Mouse (Mus musculus) T-cell, adult 2 months (primary cell): ENCODE measurements around the gene Adamts6.

Source experiments
- DNase-seq: peaks from one replicate; pipeline ENCODE4 v3.0.0; 2022; ENCODE audit warnings: low spot score

Adamts6 gene

DNA sequence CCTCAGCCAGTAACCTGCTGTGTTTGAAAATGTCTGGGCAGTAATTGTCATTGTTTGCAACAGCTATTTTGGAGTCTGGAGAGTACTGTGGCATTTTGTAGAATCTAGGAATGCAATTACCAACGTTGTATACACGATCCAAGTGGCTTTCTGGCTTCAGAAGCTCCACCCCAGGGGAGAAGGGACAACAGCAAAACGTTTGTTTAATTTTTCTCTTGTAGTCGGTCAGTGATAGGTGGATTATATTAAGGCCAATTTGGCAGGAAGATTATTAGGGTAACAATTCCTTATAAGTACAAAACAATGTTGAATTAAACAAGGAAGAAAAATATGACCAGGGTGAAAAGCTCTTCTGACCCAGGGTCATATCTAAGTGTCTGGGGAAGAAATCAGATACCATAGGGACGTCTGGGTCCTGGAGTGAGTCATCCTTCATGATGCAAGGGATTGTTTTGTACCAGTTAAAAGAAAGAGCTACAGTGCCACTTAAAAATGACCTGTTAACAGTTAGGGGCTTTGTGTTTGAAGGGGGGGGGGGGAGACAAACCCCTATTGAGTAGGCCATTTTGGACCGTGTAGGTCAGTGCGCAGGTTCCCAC is 229.2 kb downstream of the Adamts6 start:
- no peak for DNase-seq

DNA sequence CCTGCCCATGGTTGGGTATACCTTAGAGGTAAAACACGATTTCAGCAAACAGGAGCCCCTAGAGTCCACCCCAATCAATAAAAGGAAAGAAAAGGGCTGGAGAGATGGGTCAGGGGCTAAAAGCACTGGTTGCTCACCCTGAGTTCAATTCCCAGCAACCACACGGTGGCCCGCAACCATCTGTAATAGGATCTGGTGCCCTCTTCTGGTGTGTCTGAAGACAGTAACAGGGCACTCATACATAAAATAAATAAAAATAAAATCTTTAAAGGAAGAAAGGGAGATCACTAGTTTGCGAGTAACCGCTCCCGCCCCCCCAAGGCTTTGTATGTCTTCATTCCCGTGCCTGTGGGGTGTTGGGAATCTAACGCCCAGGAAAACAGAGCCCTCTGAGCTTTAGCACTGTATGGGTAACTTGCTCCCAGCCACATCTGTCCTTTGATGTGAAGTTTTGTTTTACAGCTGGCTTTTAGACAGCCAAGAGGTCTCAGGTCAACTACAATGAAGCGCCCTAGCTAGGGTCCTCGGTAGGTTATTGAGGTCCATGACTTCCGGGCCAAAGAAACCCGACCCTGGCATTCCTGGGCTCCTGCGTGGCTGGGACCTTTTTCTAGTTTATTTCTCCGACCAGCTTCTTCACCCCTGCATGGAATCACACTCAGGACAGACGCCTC is 230.1 kb downstream of the Adamts6 start:
- DNase-seq = no peak

DNA sequence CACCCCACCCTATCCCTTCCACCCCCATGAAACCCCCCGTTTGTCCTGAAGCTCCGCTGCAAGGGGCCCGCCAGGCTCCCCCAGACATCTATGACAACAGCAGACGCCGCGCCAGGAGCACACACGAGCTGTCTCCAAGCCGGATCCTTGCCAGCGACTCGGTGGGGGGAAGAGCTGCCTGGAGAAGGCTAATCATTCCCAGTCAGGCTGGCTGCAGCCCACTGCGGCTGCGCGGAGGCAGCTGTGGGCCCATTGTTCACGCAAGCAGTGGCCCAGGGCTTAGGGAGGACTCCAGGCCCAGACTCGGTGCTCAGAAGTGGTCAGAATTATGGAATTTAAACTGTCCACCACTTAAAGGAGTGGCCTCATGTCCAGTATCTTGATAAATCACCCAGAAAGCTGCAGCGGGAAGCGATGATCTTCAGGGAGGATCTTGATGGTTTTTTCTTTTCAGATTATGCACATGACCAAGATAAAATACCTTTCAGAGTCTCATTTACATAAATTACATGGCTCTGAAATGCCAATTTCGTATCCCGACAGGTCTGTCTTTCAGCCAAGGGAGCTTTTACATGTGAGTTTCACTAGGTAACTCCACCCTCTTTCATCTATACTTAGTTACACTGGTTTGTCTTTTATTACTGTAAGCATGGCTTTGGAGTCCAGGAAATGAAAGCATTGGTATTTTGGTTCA is 230.8 kb downstream of the Adamts6 start:
- no peak for DNase-seq

DNA sequence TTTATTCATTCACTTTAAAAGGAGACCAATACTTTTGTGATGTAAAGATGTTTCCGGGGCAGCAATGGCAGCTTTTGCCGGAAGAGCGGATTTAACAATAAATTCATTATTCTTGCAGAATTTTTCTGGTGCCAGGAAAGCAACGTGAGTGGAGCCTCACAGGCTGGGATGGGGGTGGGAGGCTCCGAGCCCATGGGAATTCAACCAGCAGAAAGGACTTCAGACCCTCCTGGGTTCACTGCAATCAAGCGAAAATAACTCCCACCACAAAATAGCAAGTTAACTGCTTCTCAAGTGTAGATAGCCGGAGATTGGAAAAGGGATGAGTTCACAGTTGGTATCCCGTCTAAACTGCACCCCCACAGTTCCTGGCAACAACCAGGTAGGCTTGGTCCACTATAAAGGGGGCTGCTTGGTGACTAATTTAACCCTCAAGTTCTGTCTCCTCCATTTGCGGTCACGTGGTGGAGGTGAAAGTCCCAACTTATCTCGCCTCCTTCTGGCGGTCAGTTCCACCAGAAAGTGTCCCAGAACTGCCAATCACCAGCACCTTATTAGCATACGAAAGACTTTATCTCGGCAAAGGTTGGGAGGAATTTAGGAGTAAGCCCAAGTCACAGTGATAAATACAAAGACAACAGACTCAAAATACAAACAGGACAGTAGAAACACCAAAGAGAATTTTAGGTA is 231.5 kb downstream of the Adamts6 start:
- DNase-seq = no peak

DNA sequence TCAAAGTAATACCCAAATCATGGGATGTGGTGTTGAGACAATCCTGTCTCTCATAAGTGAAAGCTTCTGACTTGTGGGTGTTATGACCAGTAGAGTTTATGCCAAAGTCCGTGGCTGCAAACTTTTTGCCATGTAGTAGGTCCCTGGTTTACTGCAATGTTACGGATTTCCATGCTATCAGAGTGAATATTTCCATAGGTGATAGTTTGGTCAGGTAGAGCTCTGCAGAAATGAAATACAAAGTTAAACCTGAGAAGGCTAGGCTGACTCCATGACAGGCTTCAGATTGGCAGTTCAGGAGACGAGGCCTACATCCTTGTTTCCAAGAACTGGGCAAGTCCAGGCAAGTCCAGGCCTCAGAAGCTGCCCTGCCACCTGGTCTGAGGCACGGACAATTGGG is 232.3 kb downstream of the Adamts6 start:
- no peak for DNase-seq

DNA sequence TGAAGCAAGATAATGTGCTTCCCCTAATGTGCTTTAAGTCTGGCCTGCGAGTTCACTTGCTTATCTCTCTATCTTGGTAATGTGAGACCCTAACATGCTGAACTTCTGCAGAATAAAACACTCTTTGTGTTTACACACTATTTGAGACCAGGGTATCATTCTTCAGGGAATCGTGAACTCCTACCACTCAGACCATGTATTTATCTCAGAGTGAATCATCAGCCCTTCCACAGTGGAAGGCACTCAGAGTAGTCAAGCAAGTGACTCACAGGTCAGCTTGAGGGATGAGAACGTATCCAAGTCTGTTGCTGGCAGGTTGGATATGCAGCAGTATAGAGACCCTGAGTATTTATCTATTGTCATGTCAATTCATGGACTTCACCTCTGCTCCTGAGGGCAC is 232.8 kb downstream of the Adamts6 start:
- DNase-seq = no peak

DNA sequence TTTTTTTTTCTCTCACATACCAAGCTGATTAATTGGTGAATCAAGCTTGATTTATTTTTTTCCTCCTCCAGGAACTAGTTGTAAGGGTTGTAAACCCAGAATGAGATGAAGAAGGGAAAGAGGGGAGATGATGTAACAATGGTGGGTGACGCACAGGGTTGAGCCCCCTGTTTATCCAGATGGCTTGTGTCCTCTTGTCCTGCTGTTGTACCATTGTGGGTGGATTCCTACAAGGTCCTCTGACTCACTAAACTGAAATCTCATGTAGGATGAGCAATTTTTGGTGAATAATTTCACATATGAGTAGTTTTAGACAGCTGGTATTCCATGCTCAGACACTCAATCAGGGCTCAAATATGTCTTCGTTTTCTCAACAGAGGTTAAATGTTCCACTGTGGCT is 233.9 kb downstream of the Adamts6 start:
- DNase-seq = no peak

DNA sequence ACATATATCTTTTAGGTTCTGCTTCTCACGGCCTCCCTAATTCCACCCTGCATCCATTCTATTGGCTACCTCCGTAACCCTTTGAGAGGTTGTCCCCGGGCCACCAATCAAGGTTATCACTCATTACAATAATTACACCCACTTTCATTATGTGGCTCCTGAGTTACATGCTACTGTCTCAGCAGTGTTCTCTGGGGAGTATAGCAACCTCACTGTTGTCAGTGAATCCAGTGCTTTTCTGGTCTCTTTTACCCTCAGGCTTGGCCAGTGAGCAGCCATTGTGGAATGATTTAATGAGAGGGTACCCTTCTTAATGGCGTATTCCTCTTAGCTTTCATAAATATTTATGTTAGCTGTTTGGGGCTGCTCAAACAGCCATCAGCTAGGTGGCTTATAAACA is 238.0 kb downstream of the Adamts6 start:
- no peak for DNase-seq

DNA sequence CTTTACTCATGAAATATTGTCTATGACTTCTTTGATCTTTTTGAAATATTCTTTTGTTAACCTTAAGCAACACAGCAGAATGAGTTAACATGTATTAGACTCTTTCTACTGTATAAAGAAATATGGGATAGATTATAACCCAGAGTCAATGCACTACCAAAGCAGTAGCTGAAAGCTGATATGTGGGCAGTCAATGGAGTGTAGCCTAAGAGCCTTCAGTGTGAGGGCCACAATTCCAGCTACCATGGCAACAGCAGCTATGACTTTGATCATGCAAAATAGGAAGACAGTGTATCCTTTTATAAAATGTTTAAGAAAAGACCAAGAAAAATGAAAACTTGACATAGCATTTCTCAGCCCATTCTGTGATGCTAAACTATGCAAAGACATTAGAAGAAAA is 241.6 kb downstream of the Adamts6 start:
- DNase-seq = no peak

DNA sequence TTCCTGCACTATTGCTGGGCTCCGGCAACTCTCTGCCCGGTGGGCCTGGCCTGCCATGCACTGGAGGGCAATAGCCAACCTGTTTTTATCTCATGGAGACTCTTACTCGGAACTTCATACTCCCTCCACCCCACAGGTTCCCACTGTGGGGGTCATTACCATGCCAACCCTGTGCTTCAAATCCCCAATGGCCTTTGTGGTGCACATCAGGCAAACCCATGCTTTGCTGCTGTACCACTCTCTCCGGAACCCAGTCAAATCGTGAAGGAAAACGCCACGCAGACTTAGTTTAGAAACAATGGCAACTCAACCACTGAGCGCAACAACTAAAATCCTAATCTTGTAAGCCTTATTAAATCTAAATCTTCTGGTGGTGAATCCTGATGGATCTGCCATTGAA is 244.2 kb downstream of the Adamts6 start:
- no peak for DNase-seq

DNA sequence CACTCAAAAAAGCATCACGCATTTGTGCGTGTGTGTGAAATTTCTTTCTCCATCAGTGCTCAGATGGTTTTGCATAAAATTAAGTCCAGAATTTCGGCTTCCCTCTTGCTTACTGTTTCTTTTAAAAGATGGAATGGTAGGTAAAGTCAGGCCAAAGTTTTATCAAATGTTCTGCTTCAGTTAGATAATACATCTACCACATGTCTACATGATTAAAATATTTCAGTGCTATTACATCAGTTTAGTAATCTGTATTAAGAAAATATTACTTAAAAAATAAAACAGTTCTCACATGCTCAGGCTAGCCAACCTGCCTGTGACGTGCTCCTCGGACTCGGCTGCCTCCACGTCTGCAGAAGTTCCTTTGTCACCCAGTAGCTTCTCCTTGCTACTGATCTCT is 245.1 kb downstream of the Adamts6 start:
- DNase-seq = no peak

DNA sequence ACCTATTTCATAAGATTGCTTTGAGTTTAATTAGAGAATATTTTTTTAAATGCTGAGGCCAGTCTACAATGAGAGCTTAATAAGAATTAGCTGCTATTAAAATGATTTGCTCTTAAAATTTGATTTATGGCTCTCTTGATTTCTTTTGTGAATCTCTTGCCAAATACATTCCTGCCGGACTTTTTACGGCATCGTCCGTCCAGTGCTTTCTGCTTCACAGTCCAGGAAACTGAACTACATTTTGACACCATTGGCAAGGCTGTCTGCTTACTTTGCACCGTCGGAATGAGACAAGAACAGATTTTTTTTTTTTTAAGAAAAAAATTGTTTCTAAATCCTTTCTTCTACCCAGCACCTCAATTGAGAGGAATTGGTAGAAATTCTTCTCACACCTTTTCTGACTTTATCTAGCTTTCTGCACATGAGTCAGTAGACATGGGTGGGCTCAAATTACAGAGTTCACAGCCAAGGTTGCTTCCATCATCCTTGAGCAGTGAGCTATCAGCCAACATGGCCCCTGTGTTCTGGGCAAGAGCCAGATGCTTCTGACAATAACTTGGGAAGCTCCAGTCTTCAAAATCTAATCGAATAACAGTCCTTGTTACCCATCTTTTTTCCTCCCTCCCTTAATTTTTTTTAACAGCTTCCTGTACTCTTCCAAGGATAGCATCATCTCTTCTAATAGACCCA is 246.3 kb downstream of the Adamts6 start:
- no peak for DNase-seq

DNA sequence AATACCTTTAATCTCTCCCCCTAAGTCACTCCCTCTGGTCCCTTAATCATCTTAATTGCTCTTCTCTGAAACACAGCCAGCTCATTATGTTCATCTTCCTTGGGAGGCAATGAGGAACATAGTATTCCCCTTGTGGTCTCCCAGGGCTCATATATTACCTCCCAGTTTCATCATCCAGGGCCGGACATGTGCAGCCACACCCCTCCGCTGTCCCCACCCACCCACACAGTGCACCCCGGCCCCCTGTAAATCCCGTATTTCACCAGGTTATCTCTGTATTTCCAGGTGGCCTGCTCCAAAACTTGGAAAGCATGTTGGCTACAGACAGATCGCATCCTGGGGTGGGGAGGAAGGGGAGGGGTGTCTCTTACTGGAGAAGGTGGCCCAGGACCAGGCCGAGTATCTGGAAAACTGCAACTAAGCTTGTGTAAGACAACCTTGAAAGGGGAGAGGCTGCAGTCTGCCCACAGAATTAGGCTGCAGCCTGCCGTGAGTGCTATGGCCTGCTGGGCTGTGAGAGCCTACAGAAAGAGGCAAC is 253.3 kb downstream of the Adamts6 start:
- DNase-seq = no peak

DNA sequence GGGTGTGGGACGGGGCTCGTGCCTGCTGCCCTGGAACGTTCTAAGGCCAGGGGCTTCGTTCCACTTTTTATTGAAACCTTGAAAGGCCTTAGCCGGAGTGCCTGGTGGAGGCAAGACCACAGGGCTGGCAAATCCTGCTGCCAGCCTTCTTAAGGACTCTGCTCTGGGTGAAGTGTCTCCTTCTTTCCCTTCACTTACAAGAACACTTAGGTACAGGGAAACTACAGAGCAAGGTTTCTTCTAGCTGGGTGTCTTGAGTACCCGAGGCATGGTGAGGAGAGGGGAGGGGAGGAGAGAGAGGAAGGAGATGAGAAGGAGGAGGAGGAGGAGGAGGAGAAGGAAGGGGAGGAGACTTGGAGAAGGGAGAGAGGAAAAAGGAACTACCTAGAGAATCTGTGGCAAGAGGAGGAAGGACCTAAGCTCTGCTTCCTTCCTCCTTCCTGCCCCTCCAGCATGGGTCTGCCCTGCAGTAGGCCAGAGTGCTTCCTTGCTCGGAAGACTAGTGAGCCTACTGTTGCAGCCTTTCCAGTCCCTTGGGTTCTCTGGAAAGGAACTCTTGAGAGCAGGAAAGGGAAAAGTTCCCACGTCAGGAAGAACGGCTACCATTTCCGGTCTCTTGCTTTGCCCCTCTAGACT is 254.6 kb downstream of the Adamts6 start:
- DNase-seq = no peak

DNA sequence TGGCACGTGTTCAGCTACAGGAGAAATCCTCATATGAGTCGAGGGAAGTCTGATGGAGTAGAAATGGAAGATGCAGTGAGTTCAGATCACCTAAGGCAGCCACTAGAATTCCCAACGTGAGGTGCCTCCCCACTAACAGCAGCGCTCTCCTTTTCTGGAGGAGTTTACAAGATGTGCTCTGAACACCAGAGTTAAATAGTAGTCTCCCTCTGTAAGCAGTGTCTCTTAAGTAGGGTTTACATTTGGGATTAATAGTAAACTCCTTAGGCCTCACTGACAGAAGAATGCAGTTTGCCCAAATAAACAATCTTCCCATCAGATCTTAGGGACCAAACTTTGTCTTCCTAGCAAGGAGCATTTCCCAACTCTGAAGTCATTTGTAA is 255.1 kb downstream of the Adamts6 start:
- DNase-seq = no peak
